Mouse (Mus musculus) hindbrain, embryonic 12.5 days (tissue): ENCODE results near the gene Faf2. TPM values are rescaled to one million over a fixed set of nuclear protein-coding genes. Genes with fewer than 3 reads are reported as not detected.

Experiments used
- ATAC-seq: fragments of 200-750 bp; cut with Nextera tagmentation; 2 replicates; pipeline ENCODE4 v1.8.0; 2017; ENCODE audit warnings: moderate TSS enrichment; ENCODE audit not compliant: low FRiP score
- H3K27ac ChIP-seq: fragments of 300-500 bp; sonication (generic); 2 replicates; pipeline ENCODE4 v1.5.1; 2016; ENCODE audit warnings: mild to moderate bottlenecking
- H3K27me3 ChIP-seq: fragments of 300-500 bp; sonication (generic); 2 replicates; pipeline ENCODE4 v1.6.1; 2016; ENCODE audit warnings: mild to moderate bottlenecking
- H3K36me3 ChIP-seq: fragments of 300-500 bp; sonication (generic); 2 replicates; pipeline ENCODE4 v1.6.1; 2016; ENCODE audit warnings: mild to moderate bottlenecking
- H3K4me1 ChIP-seq: fragments of 300-500 bp; sonication (generic); 2 replicates; pipeline ENCODE4 v1.6.1; 2016
- H3K4me2 ChIP-seq: fragments of 300-500 bp; sonication (generic); replicated peaks from 2 replicates; pipeline ENCODE4 v1.6.1; 2016; ENCODE audit warnings: mild to moderate bottlenecking
- H3K4me3 ChIP-seq: fragments of 300-500 bp; sonication (generic); 2 replicates; pipeline ENCODE4 v1.5.1; 2016; ENCODE audit warnings: mild to moderate bottlenecking
- H3K9ac ChIP-seq: fragments of 300-500 bp; sonication (generic); 2 replicates; pipeline ENCODE4 v1.6.1; 2016; ENCODE audit warnings: mild to moderate bottlenecking, moderate library complexity
- H3K9me3 ChIP-seq: fragments of 300-500 bp; sonication (generic); replicated peaks from 2 replicates; pipeline ENCODE4 v1.6.1; 2016; ENCODE audit warnings: mild to moderate bottlenecking
- WGBS: fragments of 180-500 bp; shearing (Covaris S2); methylation state at CpG from one replicate; pipeline ENCODE4 v1.1.7; 2016; 5-methylcytosine and 5-hydroxymethylcytosine counted together
- polyA plus RNA-seq: library from polyadenylated mRNA; unstranded; fragments of >200 nt; fragmentation: Nextera tagmentation; extraction: Ambion mirVana; gene quantifications from 2 replicates; pipeline ENCODE4 v1.2.1, GENCODE M21; 2016

Gene Faf2
- polyA plus RNA-seq, 1 experiment from 2014 or later, result 84.2 TPM

DNA sequence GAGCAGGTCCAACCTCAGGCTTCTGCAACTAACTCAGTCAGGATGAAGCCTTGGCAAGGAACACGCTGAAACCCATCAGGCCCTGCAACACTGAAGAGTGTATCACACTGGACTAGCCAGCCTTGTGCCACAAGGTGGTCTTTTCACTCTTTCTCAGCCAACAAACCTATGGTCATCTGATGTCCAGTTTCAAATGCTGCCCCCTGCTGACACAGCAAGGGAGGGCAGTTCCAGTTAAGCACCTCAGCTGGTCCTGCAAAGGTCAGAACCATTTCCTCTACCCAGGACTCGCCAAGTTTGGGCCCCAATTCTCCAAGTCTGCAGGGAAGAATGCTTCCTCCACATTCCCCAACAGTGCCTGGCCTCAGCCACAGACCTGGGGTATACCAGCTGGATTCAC, 63.6 kb downstream of the Faf2 start:
- Histone ChIP-seq H3K27ac (no peak overlapping the region), H3K4me1 (peaks cover 36% of the 10 kb centered on the region), H3K4me2 (peak overlapping the region; percentile 95), H3K27me3 (no peaks in the 10 kb centered on the region), H3K9ac (peak overlapping the region; percentile 98), H3K36me3 (peaks cover 48% of the 10 kb centered on the region), H3K9me3 (no peaks in the 10 kb centered on the region), H3K4me3 (peak overlapping the region; percentile 91)
- ATAC-seq, result no peak
- 34% methylated on average over 2 of the region's 2 CpGs for WGBS

DNA sequence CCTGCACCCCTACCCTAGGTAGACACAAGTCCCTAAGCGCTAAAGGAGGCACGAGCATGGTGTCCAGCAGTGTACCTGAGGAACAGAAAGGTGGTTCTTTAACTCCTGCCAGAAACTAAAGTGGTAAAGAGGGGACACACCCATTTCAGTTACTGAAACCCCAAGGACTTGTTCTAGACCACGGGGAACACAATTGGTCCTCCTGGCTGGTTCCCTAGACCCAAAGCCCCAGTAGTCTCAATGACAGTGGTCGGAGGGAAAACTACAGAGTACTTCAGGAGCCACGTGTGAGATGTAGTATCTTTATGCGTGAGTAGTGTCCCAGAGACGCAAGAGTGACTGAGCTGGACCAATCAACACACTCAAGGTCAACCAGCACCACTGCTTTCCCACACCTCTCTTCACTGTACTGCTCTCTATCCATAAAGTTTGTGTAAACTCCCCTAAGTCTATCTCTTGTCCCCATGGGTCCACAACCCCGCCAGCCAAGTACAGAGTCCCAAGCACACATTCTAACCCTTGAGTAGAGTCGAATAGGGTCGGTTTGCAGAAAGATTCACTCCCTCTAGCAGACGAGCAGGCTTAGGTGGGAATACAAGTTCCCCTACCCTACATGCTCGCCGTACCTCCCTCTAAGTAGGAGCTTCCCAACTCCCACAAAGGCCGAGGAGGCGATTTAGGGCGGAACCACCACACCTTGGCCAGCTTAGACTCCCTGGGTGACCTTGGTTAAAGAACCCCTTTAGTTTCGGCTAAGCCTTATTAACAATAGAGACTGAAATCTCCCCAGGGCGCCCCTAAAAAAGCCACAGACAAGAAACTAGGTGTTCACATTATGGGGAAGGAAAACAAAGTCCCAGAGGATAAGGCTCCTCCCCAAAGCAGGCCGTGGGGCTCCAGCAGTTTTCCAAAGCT, 64.8 kb downstream of the Faf2 start:
- WGBS, result 7% methylated on average over 19 of the region's 19 CpGs

DNA sequence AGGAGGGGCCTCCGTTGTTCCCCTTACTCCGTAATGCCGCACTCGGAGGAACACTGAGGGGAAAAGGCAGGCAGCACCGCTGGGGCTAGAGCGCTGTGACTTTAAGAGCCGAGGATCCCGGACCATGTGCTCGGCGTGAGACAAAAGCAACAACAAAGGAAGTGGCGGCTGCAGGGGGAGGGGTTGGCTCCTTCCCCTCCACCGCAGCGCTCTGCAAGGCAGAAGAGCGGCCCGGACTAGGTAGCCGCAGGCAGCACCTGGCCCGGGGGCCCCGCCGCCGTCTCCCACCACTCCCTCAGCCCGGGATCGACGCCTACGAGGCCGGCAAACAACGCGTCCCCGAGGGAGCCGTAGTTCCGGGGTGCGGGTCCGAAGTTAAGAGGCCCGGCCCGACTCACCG, 65.5 kb downstream of the Faf2 start:
- peaks cover 45% of the 10 kb centered on the region for H3K4me1 ChIP-seq
- peak overlapping the region; percentile 95 for H3K4me2 ChIP-seq
- H3K9me3 ChIP-seq, result no peaks in the 10 kb centered on the region
- peak overlapping the region; percentile 91 for H3K4me3 ChIP-seq
- ATAC-seq, result peak; percentile 74
- H3K9ac ChIP-seq, result peak overlapping the region; percentile 98
- under 1% methylated on average over 35 of the region's 35 CpGs for WGBS
- H3K27me3 ChIP-seq, result no peaks in the 10 kb centered on the region
- H3K27ac ChIP-seq, result peak overlapping the region; percentile 98
- H3K36me3 ChIP-seq, result peaks cover 29% of the 10 kb centered on the region

More for the DNA sequence above, 64.8 kb downstream of the Faf2 start:
- Histone ChIP-seq H3K4me2 (peak overlapping the region; percentile 95), H3K27ac (peak overlapping the region; percentile 98), H3K4me3 (peak overlapping the region; percentile 91), H3K9ac (peak overlapping the region; percentile 98), H3K9me3 (no peaks in the 10 kb centered on the region), H3K4me1 (peaks cover 38% of the 10 kb centered on the region), H3K36me3 (peaks cover 36% of the 10 kb centered on the region), H3K27me3 (no peaks in the 10 kb centered on the region)
- ATAC-seq, result no peak

DNA sequence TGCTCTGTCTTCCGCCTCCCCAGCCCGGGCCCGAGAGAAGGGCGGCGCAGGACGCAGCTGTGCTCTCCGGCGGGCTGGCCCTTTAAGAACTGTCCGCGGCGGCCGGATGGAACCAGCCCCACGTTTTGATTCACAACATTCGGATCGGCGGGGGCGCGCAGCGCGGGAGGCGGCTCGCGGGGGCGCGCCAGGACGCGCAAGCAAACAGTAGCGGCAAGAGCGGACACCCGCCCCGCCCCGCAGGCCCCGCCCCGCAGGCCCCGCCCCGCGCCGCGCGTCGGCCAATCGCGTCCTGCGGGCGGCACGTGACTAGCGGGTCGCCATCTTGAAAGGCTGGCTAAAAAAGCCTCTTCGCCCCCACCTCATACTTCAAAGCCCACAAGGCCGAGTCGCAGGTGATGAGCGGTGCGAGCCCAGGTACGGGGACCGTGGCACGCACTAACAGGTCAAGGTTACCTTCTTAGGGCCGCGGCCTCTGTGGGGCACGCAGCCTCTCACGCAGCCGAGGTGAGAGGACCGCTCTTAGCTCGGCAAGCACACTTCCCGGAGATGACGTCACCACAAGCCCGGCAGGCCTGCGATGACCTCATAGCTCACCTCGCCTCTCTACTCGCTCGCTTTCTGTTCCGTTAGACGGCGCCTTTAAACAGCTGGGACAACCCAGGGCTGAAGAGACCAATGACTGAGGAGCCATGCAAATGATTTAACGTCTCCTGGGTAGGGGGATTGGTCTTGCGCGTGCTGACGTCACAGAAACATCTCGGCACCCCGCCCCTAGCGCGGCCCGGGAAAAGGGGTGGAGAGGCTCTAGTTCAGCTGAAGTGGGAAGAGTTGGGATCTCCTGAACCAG, 66.2 kb downstream of the Faf2 start:
- Histone ChIP-seq H3K36me3 (peaks cover 22% of the 10 kb centered on the region), H3K9ac (peak overlapping the region; percentile 98), H3K27me3 (no peaks in the 10 kb centered on the region), H3K4me1 (peaks cover 52% of the 10 kb centered on the region), H3K9me3 (no peaks in the 10 kb centered on the region), H3K4me3 (peak overlapping the region; percentile 91), H3K4me2 (peak overlapping the region; percentile 95), H3K27ac (peak overlapping the region; percentile 98)
- WGBS, result under 1% methylated on average over 77 of the region's 82 CpGs
- ATAC-seq, result peak; percentile 92

DNA sequence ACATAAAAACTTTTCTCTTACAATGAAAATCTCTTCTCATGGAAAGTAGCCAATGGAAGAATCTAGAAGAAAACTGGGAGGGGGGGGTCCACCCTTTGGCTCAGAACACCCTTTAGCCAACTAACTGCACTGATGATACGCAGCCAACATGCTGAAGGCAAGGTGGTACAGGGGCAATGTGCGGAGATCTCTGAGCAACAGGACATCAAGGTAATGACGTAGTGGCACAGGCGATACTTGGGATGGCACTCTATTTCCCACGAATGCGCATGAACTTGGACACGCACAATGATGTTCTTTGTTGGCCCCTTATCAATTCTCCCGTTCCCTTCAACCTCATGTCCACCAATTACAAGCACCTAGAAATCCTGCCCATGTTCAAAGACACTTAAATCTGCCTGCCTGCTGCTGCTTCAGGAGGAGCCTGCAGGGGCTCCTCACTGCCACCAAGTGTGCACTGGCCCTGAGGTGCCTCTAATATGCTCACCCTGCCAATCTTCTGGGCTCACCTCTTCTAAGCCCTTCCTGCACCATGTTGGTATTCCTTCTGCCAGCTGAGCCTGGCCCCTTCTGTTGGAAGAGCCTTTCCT, 68.7 kb downstream of the Faf2 start:
- no peak for ATAC-seq
- Histone ChIP-seq H3K36me3 (no peaks in the 10 kb centered on the region), H3K27me3 (no peaks in the 10 kb centered on the region), H3K27ac (no peak overlapping the region), H3K4me2 (no peak overlapping the region), H3K4me1 (peaks cover 44% of the 10 kb centered on the region), H3K9ac (no peak overlapping the region), H3K4me3 (no peak overlapping the region), H3K9me3 (no peaks in the 10 kb centered on the region)
- WGBS, result 94% methylated on average over 8 of the region's 8 CpGs

DNA sequence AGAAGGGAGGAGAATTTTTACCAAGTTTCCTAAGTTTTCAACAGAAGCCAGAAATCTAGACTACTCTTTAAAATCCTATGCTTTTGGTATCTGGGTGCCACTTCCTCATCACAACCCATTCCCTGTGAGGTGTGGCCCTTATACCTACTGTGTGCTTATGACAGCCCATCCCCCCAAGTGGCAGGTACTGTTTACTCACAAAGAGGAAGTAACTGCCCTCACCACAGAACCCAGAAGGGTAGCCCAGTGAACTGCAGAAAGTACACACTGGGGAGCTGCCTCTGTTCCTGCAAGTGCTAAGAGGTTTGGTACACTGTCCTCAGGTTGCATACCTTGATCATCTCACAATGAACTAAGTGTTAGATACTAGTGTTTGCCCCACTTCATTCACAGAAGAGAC, 70.2 kb downstream of the Faf2 start:
- Histone ChIP-seq H3K27me3 (no peaks in the 10 kb centered on the region), H3K4me3 (peak overlapping the region; percentile 97; the same call in 1 of the 2 replicates), H3K4me2 (peak overlapping the region; percentile 99; the same call in 1 of the 2 replicates), H3K4me1 (peaks cover 32% of the 10 kb centered on the region), H3K9ac (peak overlapping the region; percentile 91; the same call in 1 of the 2 replicates), H3K36me3 (no peaks in the 10 kb centered on the region), H3K27ac (no peak overlapping the region), H3K9me3 (no peaks in the 10 kb centered on the region)
- no peak for ATAC-seq

DNA sequence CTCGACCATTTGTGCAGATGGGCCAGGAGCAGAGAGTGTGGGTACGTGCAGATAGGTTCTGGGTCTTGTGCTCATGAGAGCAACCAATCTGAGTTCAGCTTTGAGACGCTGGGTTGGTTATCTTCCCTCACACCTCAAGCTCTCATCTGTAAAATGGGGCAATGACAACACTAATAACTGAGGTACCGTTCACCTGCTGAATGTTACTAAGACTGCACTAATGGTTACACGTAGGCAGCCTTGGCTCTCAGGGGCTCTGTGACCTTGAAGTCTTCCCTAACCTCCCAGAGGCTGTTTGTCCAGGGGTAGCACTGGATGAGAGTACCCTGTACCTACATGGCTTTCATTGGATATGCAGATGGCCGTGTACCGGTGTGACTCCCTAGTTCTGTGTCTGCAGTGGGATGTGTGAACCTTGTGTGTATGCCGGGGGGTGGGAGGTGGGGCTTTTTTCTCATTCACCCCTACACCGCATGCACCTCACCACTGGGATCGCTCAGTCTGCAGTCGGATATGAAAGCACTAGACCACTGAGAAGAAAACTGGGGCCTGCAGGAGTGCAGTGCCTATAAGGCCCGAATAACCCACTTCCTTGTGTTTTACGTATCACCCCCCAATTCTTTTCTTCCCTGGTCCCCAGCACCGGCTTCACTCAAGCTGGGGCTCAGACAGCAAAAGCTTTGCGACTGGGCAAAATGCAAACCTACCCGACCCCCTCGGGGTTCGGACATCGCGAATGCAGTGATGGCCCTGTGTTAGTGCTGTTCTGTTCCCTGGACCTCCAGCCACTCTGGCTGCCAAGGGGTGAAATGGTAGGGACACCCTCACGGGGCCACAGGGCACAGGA, 71.3 kb downstream of the Faf2 start:
- no peak for ATAC-seq
- Histone ChIP-seq H3K4me3 (peak overlapping the region; percentile 97), H3K36me3 (no peaks in the 10 kb centered on the region), H3K9me3 (no peaks in the 10 kb centered on the region), H3K4me1 (peaks cover 32% of the 10 kb centered on the region), H3K27ac (peak overlapping the region; percentile 91), H3K27me3 (no peaks in the 10 kb centered on the region; the same call in 1 of the 2 replicates), H3K4me2 (peak overlapping the region; percentile 99), H3K9ac (peak overlapping the region; percentile 91)
- WGBS, result 14% methylated on average over 21 of the region's 21 CpGs

DNA sequence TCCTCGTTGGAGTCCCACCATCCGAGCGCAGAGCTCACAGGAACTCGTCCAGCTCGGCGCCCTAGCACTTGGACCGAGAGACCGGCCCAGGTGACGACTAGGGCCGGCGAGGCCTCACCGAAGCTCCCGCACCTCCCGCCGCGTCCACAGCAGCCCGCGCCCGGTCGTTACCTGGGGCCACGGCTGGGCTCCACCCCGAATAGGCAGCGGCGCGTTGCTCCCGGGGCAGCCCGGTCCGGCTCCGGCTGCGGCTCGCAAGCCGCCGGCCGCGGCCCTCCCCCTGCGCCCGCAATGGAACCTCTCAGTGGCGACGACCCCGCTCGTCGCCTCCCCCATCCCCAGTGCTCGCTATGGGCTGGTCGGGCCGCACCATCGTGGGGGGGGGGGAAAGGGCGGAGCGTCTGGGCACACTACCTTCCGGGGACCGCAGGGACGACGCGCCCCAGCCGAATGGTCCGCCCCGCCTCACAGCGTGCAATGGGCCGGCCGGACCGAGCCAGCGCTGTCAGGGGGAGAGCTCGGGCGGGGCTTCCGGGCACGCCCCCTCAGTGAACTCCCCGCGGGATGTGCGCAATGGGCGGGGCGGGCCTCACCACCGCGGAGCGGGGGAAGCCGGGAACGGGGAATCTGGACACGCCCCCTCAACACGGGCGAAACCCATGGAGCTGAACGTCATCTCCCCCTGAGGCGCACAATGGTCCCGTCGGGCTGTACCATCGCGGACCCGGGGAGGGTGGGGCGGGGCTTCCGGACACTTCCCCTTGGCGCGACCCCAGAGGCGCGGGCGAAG, 72.2 kb downstream of the Faf2 start, which contains the start of gene Rnf44:
Gene Rnf44 (minus strand): TSS at position 350 of the 790 bp plus-strand sequence.
- peaks cover 27% of the 10 kb centered on the region for H3K4me1 ChIP-seq
- H3K4me3 ChIP-seq, result peak within 1 kb of the TSS; percentile 97
- peak within 1 kb of the TSS; percentile 99 for H3K4me2 ChIP-seq
- no peaks in the 10 kb centered on the region for H3K9me3 ChIP-seq
- WGBS, result under 1% methylated on average over 92 of the region's 92 CpGs
- ATAC-seq, result peak; percentile 99
- H3K9ac ChIP-seq, result peak within 1 kb of the TSS; percentile 91
- H3K36me3 ChIP-seq, result no peaks in the 10 kb centered on the region
- peak within 1 kb of the TSS; percentile 91 for H3K27ac ChIP-seq
- no peaks in the 10 kb centered on the region; the same call in 1 of the 2 replicates for H3K27me3 ChIP-seq

DNA sequence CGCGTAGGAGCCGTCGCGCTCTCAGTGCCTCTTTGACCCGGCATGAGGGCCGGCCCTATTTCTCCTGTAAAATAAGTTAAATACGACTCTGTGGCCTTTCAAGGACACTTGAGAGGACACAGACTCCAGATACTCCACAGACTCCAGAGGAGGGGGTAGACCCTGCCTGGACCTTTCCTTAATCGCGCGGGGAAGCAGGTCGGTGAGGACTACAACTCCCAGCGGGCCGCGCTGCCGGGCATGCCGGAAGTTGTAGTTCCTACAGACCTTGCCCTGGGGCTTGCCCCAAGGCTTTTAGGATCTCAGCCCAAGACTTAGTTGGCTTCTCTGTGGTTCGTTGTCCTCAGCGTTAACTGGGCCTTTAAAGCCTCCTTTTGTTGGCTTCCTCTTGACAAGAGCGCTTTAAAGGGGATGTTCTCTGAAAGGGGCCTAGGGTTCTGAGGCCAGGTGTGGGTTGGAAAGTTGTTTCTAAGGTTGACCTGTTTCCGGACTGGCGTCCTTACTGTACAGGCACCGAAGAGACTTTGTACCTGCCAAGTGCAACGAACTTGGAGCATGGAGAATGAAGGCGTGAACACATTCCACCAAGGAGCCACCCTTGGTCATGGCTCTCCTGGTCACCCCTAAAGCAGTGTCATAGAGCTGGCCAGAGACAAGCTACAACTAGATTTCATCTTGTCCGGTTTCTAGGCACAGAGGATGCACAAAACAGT, 72.9 kb downstream of the Faf2 start:
- Histone ChIP-seq H3K27ac (peak overlapping the region; percentile 89), H3K4me2 (peak overlapping the region; percentile 55), H3K27me3 (no peaks in the 10 kb centered on the region; the same call in 1 of the 2 replicates), H3K4me1 (peaks cover 27% of the 10 kb centered on the region), H3K4me3 (peak overlapping the region; percentile 97), H3K9ac (peak overlapping the region; percentile 60), H3K36me3 (no peaks in the 10 kb centered on the region), H3K9me3 (no peaks in the 10 kb centered on the region)
- WGBS, result 16% methylated on average over 26 of the region's 26 CpGs
- ATAC-seq, result peak; percentile 85

DNA sequence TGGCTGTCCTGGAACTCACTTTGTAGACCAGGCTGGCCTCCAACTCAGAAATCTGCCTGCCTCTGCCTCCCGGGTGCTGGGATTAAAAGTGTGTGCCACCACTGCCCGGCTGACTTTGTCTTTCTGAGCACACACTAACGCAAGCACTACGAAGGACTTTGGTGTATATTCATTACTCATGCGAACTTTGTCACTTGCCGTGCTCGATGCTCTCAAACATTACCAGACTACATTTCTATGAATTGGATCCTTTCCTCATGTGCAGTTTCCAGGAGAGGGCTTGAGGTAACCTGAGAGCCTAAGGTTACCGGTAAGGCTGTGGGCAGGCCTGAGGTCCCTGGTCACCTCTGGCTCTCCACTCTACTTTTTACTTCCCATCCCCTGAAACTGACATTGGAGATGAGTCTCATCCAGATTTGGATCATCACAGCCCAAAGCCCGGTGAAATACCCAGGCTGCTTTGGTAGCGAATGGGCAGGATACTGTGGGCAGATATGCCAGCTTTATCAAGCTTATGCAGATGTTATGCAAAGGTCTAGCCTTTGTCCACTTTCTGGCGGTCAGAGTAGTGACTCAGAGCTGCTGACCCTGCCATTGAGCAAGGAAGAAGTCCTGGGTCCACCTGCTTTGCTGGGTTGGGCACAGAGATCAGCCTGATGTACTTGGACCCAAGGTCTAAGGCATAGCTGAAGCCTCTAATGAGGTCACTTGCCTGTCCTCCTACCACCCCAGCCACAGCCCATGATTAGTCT, 74.1 kb downstream of the Faf2 start:
- no peak overlapping the region for H3K9ac ChIP-seq
- ATAC-seq, result no peak
- H3K4me3 ChIP-seq, result no peak overlapping the region
- no peaks in the 10 kb centered on the region for H3K9me3 ChIP-seq
- WGBS, result 91% methylated on average over 11 of the region's 11 CpGs
- no peak overlapping the region for H3K4me2 ChIP-seq
- no peaks in the 10 kb centered on the region for H3K36me3 ChIP-seq
- peaks cover 23% of the 10 kb centered on the region for H3K4me1 ChIP-seq
- H3K27me3 ChIP-seq, result no peaks in the 10 kb centered on the region; the same call in 1 of the 2 replicates
- no peak overlapping the region for H3K27ac ChIP-seq
